Mouse (Mus musculus): ENCODE data around the gene Cenpf. TPM values are rescaled to one million over a fixed set of nuclear protein-coding genes. Genes with fewer than 3 reads are reported as not detected.
"Not testable (repeated sequence)": the region's sequence is repeated elsewhere in the genome, so short reads cannot be mapped to it uniquely, and the experiment has no call there.

The Cenpf gene
- polyA plus RNA-seq, 1 experiment from 2014 or later, result 135 TPM

- no peaks in the 10 kb centered on the region for H3K4me1 ChIP-seq (ENCODE audit: control insufficient read depth, insufficient read depth, low read length)
- peak; percentile 62; the same call in 1 of the 2 replicates for ATAC-seq (ENCODE audit: low FRiP score)
- H3K36me3 ChIP-seq (ENCODE audit: control insufficient read depth, insufficient read depth, low read length), result no peaks in the 10 kb centered on the region
- H3K4me3 ChIP-seq (ENCODE audit: low read depth, low read length), result no peak overlapping the region
- H3K9me3 ChIP-seq (ENCODE audit: control insufficient read depth, low read length), result no peaks in the 10 kb centered on the region
- H3K27me3 ChIP-seq (ENCODE audit: control insufficient read depth, insufficient read depth, low read length), result no peaks in the 10 kb centered on the region
- 0% methylated on average over 6 of the region's 6 CpGs for WGBS
- no peak overlapping the region for H3K27ac ChIP-seq (ENCODE audit: low read depth, low read length)
- peak; percentile 93 for DNase-seq (ENCODE audit: low spot score, missing footprints)
- no peak overlapping the region for H3K4me2 ChIP-seq
- H3K9ac ChIP-seq (ENCODE audit: low read length), result no peak overlapping the region
Observed at GRCm38 (mm10) chr1:189700990-189701389, 13.1 kb upstream of the Cenpf start.

GRCm38 (mm10) chr1:189700186-189700585 is 12.3 kb upstream of the Cenpf start:
- Histone ChIP-seq H3K36me3 (ENCODE audit: control insufficient read depth, insufficient read depth, low read length) (no peaks in the 10 kb centered on the region), H3K4me1 (ENCODE audit: control insufficient read depth, insufficient read depth, low read length) (no peaks in the 10 kb centered on the region), H3K27me3 (ENCODE audit: control insufficient read depth, insufficient read depth, low read length) (no peaks in the 10 kb centered on the region), H3K27ac (ENCODE audit: low read depth, low read length) (no peak overlapping the region), H3K9ac (ENCODE audit: low read length) (no peak overlapping the region), H3K4me3 (ENCODE audit: low read depth, low read length) (no peak overlapping the region), H3K4me2 (no peak overlapping the region), H3K9me3 (ENCODE audit: control insufficient read depth, low read length) (no peaks in the 10 kb centered on the region)
- DNase-seq (ENCODE audit: low spot score, missing footprints), result peak; percentile 65
- no peak for ATAC-seq (ENCODE audit: low FRiP score)
- 87% methylated on average over 6 of the region's 6 CpGs for WGBS

- ATAC-seq (ENCODE audit: low FRiP score), result no peak
- no peak overlapping the region for H3K4me2 ChIP-seq
- DNase-seq (ENCODE audit: low spot score, missing footprints), result peak; percentile 75
- no peak overlapping the region for H3K9ac ChIP-seq (ENCODE audit: low read length)
- no peak overlapping the region for H3K27ac ChIP-seq (ENCODE audit: low read depth, low read length)
- H3K36me3 ChIP-seq (ENCODE audit: control insufficient read depth, insufficient read depth, low read length), result no peaks in the 10 kb centered on the region
- H3K9me3 ChIP-seq (ENCODE audit: control insufficient read depth, low read length), result no peaks in the 10 kb centered on the region
- no peaks in the 10 kb centered on the region for H3K4me1 ChIP-seq (ENCODE audit: control insufficient read depth, insufficient read depth, low read length)
- no peak overlapping the region for H3K4me3 ChIP-seq (ENCODE audit: low read depth, low read length)
- H3K27me3 ChIP-seq (ENCODE audit: control insufficient read depth, insufficient read depth, low read length), result no peaks in the 10 kb centered on the region
- WGBS, result 74% methylated on average over 4 of the region's 4 CpGs
Observed at GRCm38 (mm10) chr1:189698416-189698815, 10.5 kb upstream of the Cenpf start.

- Histone ChIP-seq H3K36me3 (ENCODE audit: control insufficient read depth, insufficient read depth, low read length) (no peaks in the 10 kb centered on the region), H3K4me3 (ENCODE audit: low read depth, low read length) (no peak overlapping the region), H3K4me2 (no peak overlapping the region), H3K27ac (ENCODE audit: low read depth, low read length) (no peak overlapping the region), H3K4me1 (ENCODE audit: control insufficient read depth, insufficient read depth, low read length) (no peaks in the 10 kb centered on the region; the same call in 1 of the 2 replicates), H3K9me3 (ENCODE audit: control insufficient read depth, low read length) (no peaks in the 10 kb centered on the region), H3K27me3 (ENCODE audit: control insufficient read depth, insufficient read depth, low read length) (no peaks in the 10 kb centered on the region), H3K9ac (ENCODE audit: low read length) (no peak overlapping the region)
- no peak for DNase-seq (ENCODE audit: low spot score, missing footprints)
- no peak for ATAC-seq (ENCODE audit: low FRiP score)
Observed at GRCm38 (mm10) chr1:189695321-189695720, 7.4 kb upstream of the Cenpf start.

- no peaks in the 10 kb centered on the region for H3K9me3 ChIP-seq (ENCODE audit: control insufficient read depth, low read length)
- no peak overlapping the region for H3K27ac ChIP-seq (ENCODE audit: low read depth, low read length)
- H3K9ac ChIP-seq (ENCODE audit: low read length), result no peak overlapping the region
- DNase-seq (ENCODE audit: low spot score, missing footprints) (no peak), ATAC-seq (ENCODE audit: low FRiP score) (no peak)
- no peak overlapping the region for H3K4me3 ChIP-seq (ENCODE audit: low read depth, low read length)
- H3K36me3 ChIP-seq (ENCODE audit: control insufficient read depth, insufficient read depth, low read length), result no peaks in the 10 kb centered on the region
- H3K27me3 ChIP-seq (ENCODE audit: control insufficient read depth, insufficient read depth, low read length), result no peaks in the 10 kb centered on the region
- 92% methylated on average over 2 of the region's 2 CpGs for WGBS
- peaks cover 9% of the 10 kb centered on the region for H3K4me1 ChIP-seq (ENCODE audit: control insufficient read depth, insufficient read depth, low read length)
- H3K4me2 ChIP-seq, result no peak overlapping the region
Observed at GRCm38 (mm10) chr1:189694391-189694790, 6.5 kb upstream of the Cenpf start.

- H3K9ac ChIP-seq (ENCODE audit: low read length); H3K4me3 ChIP-seq (ENCODE audit: low read depth, low read length); DNase-seq (ENCODE audit: low spot score, missing footprints); H3K9me3 ChIP-seq (ENCODE audit: control insufficient read depth, low read length); H3K36me3 ChIP-seq (ENCODE audit: control insufficient read depth, insufficient read depth, low read length); ATAC-seq (ENCODE audit: low FRiP score); H3K27ac ChIP-seq (ENCODE audit: low read depth, low read length); H3K4me2 ChIP-seq; H3K27me3 ChIP-seq (ENCODE audit: control insufficient read depth, insufficient read depth, low read length): not testable (repeated sequence)
- H3K4me1 ChIP-seq (ENCODE audit: control insufficient read depth, insufficient read depth, low read length), result peaks cover 12% of the 10 kb centered on the region
- WGBS, result 44% methylated on average over 3 of the region's 3 CpGs
Observed at GRCm38 (mm10) chr1:189692442-189692841, 4.6 kb upstream of the Cenpf start.

GRCm38 (mm10) chr1:189689050-189689833 is 1.4 kb upstream of the Cenpf start:
- peak overlapping the region; percentile 37 for H3K27ac ChIP-seq (ENCODE audit: low read depth, low read length)

GRCm38 (mm10) chr1:189688388-189688750 is 483 bp upstream of the Cenpf start:
- no peak; the same call in 1 of the 2 replicates for ATAC-seq (ENCODE audit: low FRiP score)

More at GRCm38 (mm10) chr1:189689050-189689833, 1.4 kb upstream of the Cenpf start:
- peak overlapping the region; percentile 53 for H3K4me2 ChIP-seq
- peaks cover 6% of the 10 kb centered on the region; the same call in 1 of the 2 replicates for H3K36me3 ChIP-seq (ENCODE audit: control insufficient read depth, insufficient read depth, low read length)
- no peaks in the 10 kb centered on the region for H3K9me3 ChIP-seq (ENCODE audit: control insufficient read depth, low read length)
- ATAC-seq (ENCODE audit: low FRiP score) (no peak), DNase-seq (ENCODE audit: low spot score, missing footprints) (peak; percentile 88)
- H3K27me3 ChIP-seq (ENCODE audit: control insufficient read depth, insufficient read depth, low read length), result no peaks in the 10 kb centered on the region
- H3K4me3 ChIP-seq (ENCODE audit: low read depth, low read length), result peak overlapping the region; percentile 68
- H3K4me1 ChIP-seq (ENCODE audit: control insufficient read depth, insufficient read depth, low read length), result peaks cover 23% of the 10 kb centered on the region
- 22% methylated on average over 4 of the region's 4 CpGs for WGBS
- H3K9ac ChIP-seq (ENCODE audit: low read length), result peak overlapping the region; percentile 53

GRCm38 (mm10) chr1:189686025-189686424 is 1.9 kb downstream of the Cenpf start:
- H3K36me3 ChIP-seq (ENCODE audit: control insufficient read depth, insufficient read depth, low read length), result peaks cover 19% of the 10 kb centered on the region; the same call in 1 of the 2 replicates
- H3K4me2 ChIP-seq, result peak overlapping the region; percentile 79

More at GRCm38 (mm10) chr1:189688388-189688750, 483 bp upstream of the Cenpf start:
- Histone ChIP-seq H3K27ac (ENCODE audit: low read depth, low read length) (peak overlapping the region; percentile 37; the same call in 1 of the 2 replicates), H3K4me1 (ENCODE audit: control insufficient read depth, insufficient read depth, low read length) (peaks cover 23% of the 10 kb centered on the region), H3K4me2 (peak overlapping the region; percentile 53), H3K36me3 (ENCODE audit: control insufficient read depth, insufficient read depth, low read length) (peaks cover 14% of the 10 kb centered on the region; the same call in 1 of the 2 replicates), H3K9me3 (ENCODE audit: control insufficient read depth, low read length) (no peaks in the 10 kb centered on the region), H3K27me3 (ENCODE audit: control insufficient read depth, insufficient read depth, low read length) (no peaks in the 10 kb centered on the region), H3K4me3 (ENCODE audit: low read depth, low read length) (peak overlapping the region; percentile 68), H3K9ac (ENCODE audit: low read length) (peak overlapping the region; percentile 53)
- no peak for DNase-seq (ENCODE audit: low spot score, missing footprints)
- WGBS, result under 1% methylated on average over 15 of the region's 15 CpGs

More at GRCm38 (mm10) chr1:189686025-189686424, 1.9 kb downstream of the Cenpf start:
- ATAC-seq (ENCODE audit: low FRiP score), result no peak
- H3K27me3 ChIP-seq (ENCODE audit: control insufficient read depth, insufficient read depth, low read length), result no peaks in the 10 kb centered on the region
- no peaks in the 10 kb centered on the region for H3K9me3 ChIP-seq (ENCODE audit: control insufficient read depth, low read length)
- no peak for DNase-seq (ENCODE audit: low spot score, missing footprints)
- WGBS, result 93% methylated on average over 6 of the region's 6 CpGs
- H3K4me1 ChIP-seq (ENCODE audit: control insufficient read depth, insufficient read depth, low read length), result peaks cover 23% of the 10 kb centered on the region
- H3K9ac ChIP-seq (ENCODE audit: low read length), result no peak overlapping the region
- no peak overlapping the region for H3K4me3 ChIP-seq (ENCODE audit: low read depth, low read length)
- H3K27ac ChIP-seq (ENCODE audit: low read depth, low read length), result no peak overlapping the region
